Mouse (Mus musculus) liver, postnatal 0 days (tissue): ENCODE data around the gene Dbr1. TPM values are rescaled to one million over a fixed set of nuclear protein-coding genes. Genes with fewer than 3 reads are reported as not detected.

Source experiments
- ATAC-seq: fragments of 200-750 bp; cut with Nextera tagmentation; 2 replicates; pipeline ENCODE4 v1.8.0; 2017; ENCODE audit warnings: mild to moderate bottlenecking, moderate library complexity
- DNase-seq: peaks from one replicate; pipeline ENCODE4 v3.0.0-alpha.2; 2016
- H3K27ac ChIP-seq: fragments of 300-500 bp; sonication (generic); 2 replicates; pipeline ENCODE4 v1.5.1; 2014; ENCODE audit warnings: antibody characterized with exemption, moderate library complexity, mild to moderate bottlenecking, low read depth
- H3K27me3 ChIP-seq: fragments of 300-500 bp; sonication (generic); 2 replicates; pipeline ENCODE4 v1.6.1; 2014; ENCODE audit warnings: low read length, control low read depth, mixed read lengths; ENCODE audit not compliant: insufficient read depth
- H3K36me3 ChIP-seq: fragments of 300-500 bp; sonication (generic); replicated peaks from 2 replicates; pipeline ENCODE4 v1.6.1; 2014; ENCODE audit warnings: mild to moderate bottlenecking, control low read depth, low read length, moderate library complexity, mixed read lengths; ENCODE audit not compliant: insufficient read depth
- H3K4me1 ChIP-seq: fragments of 300-500 bp; sonication (generic); 2 replicates; pipeline ENCODE4 v1.6.1; 2014; ENCODE audit warnings: antibody characterized with exemption, mild to moderate bottlenecking, control low read depth; ENCODE audit not compliant: insufficient read depth
- H3K4me2 ChIP-seq: fragments of 300-500 bp; sonication (generic); 2 replicates; pipeline ENCODE4 v1.6.1; 2014; ENCODE audit warnings: low read depth, mild to moderate bottlenecking, low read length, moderate library complexity, mixed read lengths
- H3K4me3 ChIP-seq: fragments of 300-500 bp; sonication (generic); 2 replicates; pipeline ENCODE4 v1.5.1; 2014; ENCODE audit warnings: low read depth, low read length
- H3K9ac ChIP-seq: fragments of 300-500 bp; sonication (generic); replicated peaks from 2 replicates; pipeline ENCODE4 v1.6.1; 2014; ENCODE audit warnings: mild to moderate bottlenecking, moderate library complexity
- H3K9me3 ChIP-seq: fragments of 300-500 bp; sonication (generic); 2 replicates; pipeline ENCODE4 v1.6.1; 2016; ENCODE audit warnings: mild to moderate bottlenecking, control low read depth, low read length, mixed read lengths
- CTCF ChIP-seq: sonication (generic); IDR thresholded peaks from 2 replicates; pipeline ENCODE4 v1.5.1; 2016; ENCODE audit warnings: antibody characterized with exemption, low read depth
- EP300 ChIP-seq: IDR thresholded peaks from 2 replicates; pipeline ENCODE4 v1.6.1; 2016; ENCODE audit warnings: antibody characterized with exemption, low read depth, mild to moderate bottlenecking
- WGBS: fragments of 180-500 bp; shearing (Covaris S2); extraction: QIAGEN DNeasy Blood & Tissue Kit; methylation state at CpG from one replicate; pipeline ENCODE4 v1.1.7; 2014; ENCODE audit not compliant: insufficient replicate concordance; 5-methylcytosine and 5-hydroxymethylcytosine counted together
- polyA plus RNA-seq: library from polyadenylated mRNA; unstranded; fragments of >200 nt; fragmentation: Nextera tagmentation; extraction: Ambion mirVana; gene quantifications from 2 replicates; pipeline ENCODE4 v1.2.1, GENCODE M21; 2015

The Dbr1 gene
- polyA plus RNA-seq, 1 experiment from 2014 or later: 9.3 TPM

- no peak for ATAC-seq
- Histone ChIP-seq H3K27ac (no peak overlapping the region), H3K4me3 (no peak overlapping the region), H3K4me1 (peaks cover 8% of the 10 kb centered on the region), H3K36me3 (no peaks in the 10 kb centered on the region), H3K4me2 (no peak overlapping the region), H3K27me3 (no peaks in the 10 kb centered on the region), H3K9ac (no peak overlapping the region), H3K9me3 (no peaks in the 10 kb centered on the region)
- no peak for TF ChIP-seq EP300
- TF ChIP-seq CTCF: no peak
- WGBS: 45% methylated on average over 3 of the region's 3 CpGs
- DNase-seq: no peak
These were observed 20.3 kb upstream of the Dbr1 start for GRCm38 (mm10) chr9:99555253-99555652.

- no peak for TF ChIP-seq EP300
- TF ChIP-seq CTCF: no peak
- Histone ChIP-seq H3K27me3 (no peaks in the 10 kb centered on the region), H3K4me1 (peaks cover 11% of the 10 kb centered on the region), H3K9ac (no peak overlapping the region), H3K4me3 (no peak overlapping the region), H3K9me3 (no peaks in the 10 kb centered on the region), H3K4me2 (no peak overlapping the region), H3K36me3 (no peaks in the 10 kb centered on the region), H3K27ac (no peak overlapping the region)
- ATAC-seq (no peak), DNase-seq (no peak)
- WGBS: 36% methylated on average over 8 of the region's 8 CpGs
These were observed 17.9 kb upstream of the Dbr1 start for GRCm38 (mm10) chr9:99557580-99558300.

GRCm38 (mm10) chr9:99558824-99559556 lies 16.6 kb upstream of the Dbr1 start:
- no peaks in the 10 kb centered on the region for H3K9me3 ChIP-seq
- H3K4me2 ChIP-seq: peak overlapping the region; percentile 7
- H3K4me1 ChIP-seq: peaks cover 14% of the 10 kb centered on the region
- no peak for TF ChIP-seq EP300
- no peak for TF ChIP-seq CTCF
- H3K36me3 ChIP-seq: no peaks in the 10 kb centered on the region
- ATAC-seq: no peak
- no peaks in the 10 kb centered on the region for H3K27me3 ChIP-seq
- H3K27ac ChIP-seq: no peak overlapping the region
- H3K9ac ChIP-seq: no peak overlapping the region
- WGBS: 43% methylated on average over 7 of the region's 7 CpGs
- DNase-seq: no peak
- no peak overlapping the region for H3K4me3 ChIP-seq

- no peak for ATAC-seq
- Histone ChIP-seq H3K27me3 (no peaks in the 10 kb centered on the region), H3K4me3 (no peak overlapping the region), H3K9me3 (no peaks in the 10 kb centered on the region), H3K36me3 (no peaks in the 10 kb centered on the region), H3K9ac (no peak overlapping the region), H3K4me2 (peak overlapping the region; percentile 7), H3K27ac (no peak overlapping the region), H3K4me1 (peaks cover 11% of the 10 kb centered on the region)
- TF ChIP-seq EP300 (no peak), CTCF (no peak)
- no peak for DNase-seq
These were observed 16.1 kb upstream of the Dbr1 start for GRCm38 (mm10) chr9:99559557-99559904.

GRCm38 (mm10) chr9:99560389-99560788 lies 15.2 kb upstream of the Dbr1 start:
- TF ChIP-seq EP300 (no peak), CTCF (no peak)
- Histone ChIP-seq H3K4me1 (peaks cover 11% of the 10 kb centered on the region), H3K27me3 (no peaks in the 10 kb centered on the region), H3K27ac (no peak overlapping the region), H3K36me3 (no peaks in the 10 kb centered on the region), H3K9ac (no peak overlapping the region), H3K4me3 (no peak overlapping the region), H3K9me3 (no peaks in the 10 kb centered on the region), H3K4me2 (no peak overlapping the region)
- 86% methylated on average over 3 of the region's 3 CpGs for WGBS
- no peak for DNase-seq
- no peak for ATAC-seq

GRCm38 (mm10) chr9:99563714-99564113 lies 11.9 kb upstream of the Dbr1 start:
- peak overlapping the region; percentile 27; the same call in 1 of the 2 replicates for H3K4me2 ChIP-seq
- no peaks in the 10 kb centered on the region for H3K27me3 ChIP-seq
- ATAC-seq: peak; percentile 40

More at GRCm38 (mm10) chr9:99563714-99564113, 11.9 kb upstream of the Dbr1 start:
- Histone ChIP-seq H3K36me3 (no peaks in the 10 kb centered on the region), H3K9me3 (no peaks in the 10 kb centered on the region), H3K4me3 (no peak overlapping the region), H3K9ac (no peak overlapping the region), H3K27ac (no peak overlapping the region; the same call in 1 of the 2 replicates), H3K4me1 (peaks cover 14% of the 10 kb centered on the region)
- WGBS: 10% methylated on average over 11 of the region's 11 CpGs
- no peak for TF ChIP-seq EP300
- no peak for TF ChIP-seq CTCF
- peak; percentile 85 for DNase-seq
